Mouse (Mus musculus) ES-E14 (cell line): Measurements from ENCODE around the gene Ift74.

Experiments
- CHD2 ChIP-seq: IDR thresholded peaks from 2 replicates; pipeline ENCODE4 v1.6.1; 2014; ENCODE audit warnings: mild to moderate bottlenecking, low read depth, low read length, inconsistent platforms
- HCFC1 ChIP-seq: IDR thresholded peaks from 2 replicates; pipeline ENCODE4 v1.6.1; 2012; ENCODE audit warnings: low read length, inconsistent platforms, borderline replicate concordance; ENCODE audit not compliant: insufficient read depth
- MAFK ChIP-seq: IDR thresholded peaks from 2 replicates; pipeline ENCODE4 v1.6.1; 2014; ENCODE audit warnings: mild to moderate bottlenecking, low read depth, low read length, inconsistent platforms; ENCODE audit not compliant: insufficient read depth
- ZC3H11A ChIP-seq: IDR thresholded peaks from 2 replicates; pipeline ENCODE4 v1.6.1; 2012; ENCODE audit warnings: low read depth, mild to moderate bottlenecking, inconsistent platforms, low read length, borderline replicate concordance

- TF ChIP-seq MAFK (no peak), CHD2 (no peak), ZC3H11A (no peak), HCFC1 (no peak)
Measured at GRCm38 (mm10) chr4:94682029-94682428, 67.7 kb downstream of the Ift74 start.
